Mouse (Mus musculus) liver, embryonic 14.5 days (tissue): ENCODE measurements around the gene Ing5.

Source experiments
- CTCF ChIP-seq: IDR thresholded peaks from 2 replicates; pipeline ENCODE4 v1.5.1; 2016; ENCODE audit warnings: antibody characterized with exemption, low read depth, control low read depth
- EP300 ChIP-seq: IDR thresholded peaks from 2 replicates; pipeline ENCODE4 v1.6.1; 2016; ENCODE audit warnings: antibody characterized with exemption, low read depth

DNA sequence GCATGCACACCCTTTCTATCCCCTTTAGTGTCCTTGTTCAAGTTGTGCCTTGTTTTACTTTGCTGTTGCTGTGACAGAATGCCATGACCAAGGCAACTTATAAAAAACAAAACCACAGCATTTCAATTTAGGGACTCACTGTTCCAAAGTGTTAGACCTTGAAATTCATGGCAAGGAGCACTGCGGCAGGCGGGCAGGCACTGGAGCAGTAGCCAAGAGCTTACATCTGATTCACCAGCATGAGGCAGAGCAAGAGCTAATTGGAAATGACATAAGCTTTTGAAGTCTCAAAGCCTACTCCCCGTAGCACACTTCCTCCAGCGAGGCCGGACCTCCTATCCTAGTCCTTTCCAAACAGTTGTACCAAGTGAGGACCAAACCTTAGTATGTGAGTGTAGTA is 27.1 kb upstream of the Ing5 start:
- TF ChIP-seq CTCF, result no peak
- TF ChIP-seq EP300, result no peak
